12 mouse cellular contexts compared by ENCODE assay signal in the genomic region with DNA sequence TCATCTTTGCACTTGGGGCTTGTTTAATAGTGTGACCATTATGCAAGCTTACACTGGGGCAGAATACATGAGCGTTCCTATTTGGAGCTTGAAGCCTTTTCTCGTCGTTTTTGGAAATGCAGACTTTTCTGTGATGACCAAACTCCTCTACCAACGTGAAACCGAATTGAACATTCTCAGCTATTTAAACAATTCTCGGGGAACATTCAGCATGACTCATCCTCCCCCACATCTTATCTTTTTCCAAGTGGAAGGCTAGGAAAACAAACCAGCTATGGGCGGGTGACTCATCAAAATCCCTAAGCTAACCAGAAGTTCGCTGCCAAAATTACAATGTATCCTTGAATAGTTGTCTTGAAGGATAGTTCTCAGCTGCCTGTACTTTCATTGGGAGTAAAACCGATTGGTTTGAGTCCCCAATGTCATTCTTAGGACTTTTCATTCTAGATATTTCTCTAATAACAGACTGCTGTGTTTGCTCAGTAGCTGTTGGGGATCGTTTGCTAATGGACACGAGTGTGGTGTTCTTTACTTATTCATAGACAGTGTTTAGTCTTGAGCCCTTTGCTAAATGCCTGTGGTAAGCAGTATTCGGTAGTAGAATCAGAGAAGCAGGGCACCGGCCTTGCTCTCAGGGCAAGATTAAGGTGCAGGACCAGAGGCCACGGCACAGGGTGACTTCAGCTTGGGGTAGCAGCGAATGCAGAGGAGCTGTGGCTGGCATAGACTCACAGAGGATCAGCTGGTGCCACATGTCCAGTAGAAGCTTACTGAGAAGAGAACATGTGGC. TPM values are rescaled to one million over a fixed set of nuclear protein-coding genes. Genes with fewer than 3 reads are reported as not detected.
DNase-seq lines count a peak whose midpoint lies in the region; ATAC-seq and TF ChIP-seq lines count a peak whose summit lies in the region.
"Had no signal": no experiment of that assay in that cellular context is flagged by ENCODE, and none has a peak within 500 bp of the region (broad histone marks: within the 10 kb centered on the region; RNA-seq: fewer than 3 reads in every experiment).

No protein-coding gene starts in this region.

- TF ChIP-seq POLR2A in kidney, adult 2 months (IDR thresholded peaks at IDR 0.05; ENCODE audit: low read depth, low read length), result no peak

- H3K4me3 ChIP-seq in kidney, adult 2 months (ENCODE audit: insufficient read depth, low read depth, low read length), result no peak overlapping the region
- H3K4me3 ChIP-seq in hindbrain, postnatal 0 days (ENCODE audit: low read length), result no peak overlapping the region
- H3K4me3 ChIP-seq in kidney, embryonic 15.5 days (replicated peaks), result no peak overlapping the region
- H3K4me3 ChIP-seq: embryonic facial prominence, embryonic 12.5 days; liver, embryonic 13.5 days; neural tube, embryonic 12.5 days had no signal

- H3K4me1 ChIP-seq in kidney, adult 2 months (ENCODE audit: control insufficient read depth, insufficient read depth, low read length), result peaks cover 3% of the 10 kb centered on the region; the same call in 1 of the 2 replicates
- H3K4me1 ChIP-seq in hindbrain, postnatal 0 days (ENCODE audit: insufficient read depth, low read length), result no peaks in the 10 kb centered on the region
- no peaks in the 10 kb centered on the region for H3K4me1 ChIP-seq in kidney, embryonic 15.5 days
- H3K4me1 ChIP-seq: embryonic facial prominence, embryonic 12.5 days; neural tube, embryonic 12.5 days had no signal

- WGBS in kidney, adult 2 months, result 68% methylated on average over 15 of the region's 15 CpGs
- WGBS in hindbrain, postnatal 0 days, result 92% methylated on average over 15 of the region's 15 CpGs
- WGBS in kidney, embryonic 15.5 days, result 77% methylated on average over 15 of the region's 15 CpGs

- peak; percentile 24 for DNase-seq in kidney, adult 2 months
- no peak for DNase-seq in kidney, adult 9 months
- DNase-seq in 3134 (ENCODE audit: extremely low read depth, insufficient read length, low spot score), result peak; percentile 56
- peak; percentile 88 for DNase-seq in Muller cell, postnatal 12 days (ENCODE audit: inconsistent ontology term)
- DNase-seq in heart, postnatal 10 days, result peak; percentile 52 to 56
- DNase-seq in hindbrain, postnatal 0 days (ENCODE audit: low spot score), result no peak
- no peak for DNase-seq in cerebellum, postnatal 4 days (ENCODE audit: low spot score in 2 of 2)
- DNase-seq: liver, embryonic 13.5 days had no signal

- no peaks in the 10 kb centered on the region for H3K27me3 ChIP-seq in kidney, adult 2 months (replicated peaks; ENCODE audit: control insufficient read depth, insufficient read depth, low read length)
- no peaks in the 10 kb centered on the region for H3K27me3 ChIP-seq in hindbrain, postnatal 0 days (ENCODE audit: insufficient read depth, low read length)
- H3K27me3 ChIP-seq in kidney, embryonic 15.5 days, result no peaks in the 10 kb centered on the region
- H3K27me3 ChIP-seq: embryonic facial prominence, embryonic 12.5 days; liver, embryonic 13.5 days; neural tube, embryonic 12.5 days had no signal

- H3K36me3 ChIP-seq in kidney, adult 2 months (ENCODE audit: control insufficient read depth, insufficient read depth, low read length), result no peaks in the 10 kb centered on the region; the same call in 1 of the 2 replicates
- H3K36me3 ChIP-seq in hindbrain, postnatal 0 days (ENCODE audit: insufficient read depth, low read length), result peaks cover 26% of the 10 kb centered on the region
- peaks cover 70% of the 10 kb centered on the region for H3K36me3 ChIP-seq in kidney, embryonic 15.5 days

- TF ChIP-seq CTCF in kidney, adult 2 months (conservative IDR thresholded peaks at IDR 0.05; ENCODE audit: insufficient read depth, insufficient read length, low read depth, low read length), result no peak
- TF ChIP-seq CTCF in hindbrain, postnatal 0 days (IDR thresholded peaks at IDR 0.05; ENCODE audit: low read depth), result no peak

- no peak for ATAC-seq in hindbrain, postnatal 0 days
- no peak for ATAC-seq in kidney, embryonic 15.5 days (replicated peaks; ENCODE audit: low FRiP score)

- intact Hi-C loops in heart, postnatal 10 days (cut with DNase I), result no loop called here

- no peak overlapping the region for H3K9ac ChIP-seq in hindbrain, postnatal 0 days (replicated peaks; ENCODE audit: low read length)
- H3K9ac ChIP-seq in kidney, embryonic 15.5 days, result no peak overlapping the region
- H3K9ac ChIP-seq: embryonic facial prominence, embryonic 12.5 days; hindbrain, embryonic 14.5 days; liver, embryonic 13.5 days; neural tube, embryonic 12.5 days had no signal

- no peak overlapping the region for H3K4me2 ChIP-seq in hindbrain, postnatal 0 days (ENCODE audit: low read depth, low read length)
- no peak overlapping the region for H3K4me2 ChIP-seq in kidney, embryonic 15.5 days
- H3K4me2 ChIP-seq: embryonic facial prominence, embryonic 12.5 days; hindbrain, embryonic 14.5 days; liver, embryonic 13.5 days; neural tube, embryonic 12.5 days had no signal

- no peaks in the 10 kb centered on the region for H3K9me3 ChIP-seq in hindbrain, postnatal 0 days (ENCODE audit: low read length)
- no peaks in the 10 kb centered on the region for H3K9me3 ChIP-seq in kidney, embryonic 15.5 days (replicated peaks)
- H3K9me3 ChIP-seq: embryonic facial prominence, embryonic 12.5 days; liver, embryonic 13.5 days; neural tube, embryonic 12.5 days had no signal

- H3K27ac ChIP-seq in kidney, adult 2 months (ENCODE audit: insufficient read depth, low read depth, low read length), result no peak overlapping the region
- H3K27ac ChIP-seq in hindbrain, postnatal 0 days, result no peak overlapping the region
- no peak overlapping the region for H3K27ac ChIP-seq in kidney, embryonic 15.5 days
- H3K27ac ChIP-seq: embryonic facial prominence, embryonic 12.5 days; hindbrain, embryonic 14.5 days; liver, embryonic 13.5 days; neural tube, embryonic 12.5 days had no signal

RNA-seq across cellular contexts. Expression of a gene that starts 29.6 kb away (rescaled TPM):
- 96.4 and 106 TPM in 2 replicates for polyA plus RNA-seq in kidney, adult 2 months (2012; rRNA removed)
- 10 to 100 TPM; 11.4 to 12.0 TPM for total RNA-seq in heart, postnatal 10 days (2021)
- total RNA-seq in hindbrain, postnatal 0 days (2014; rRNA removed), result 64.5 and 73.7 TPM in 2 replicates
- 102 and 103 TPM in 2 replicates for polyA plus RNA-seq in hindbrain, postnatal 0 days (2015; fragmentation: Nextera tagmentation; extraction: Ambion mirVana)
- polyA plus RNA-seq in kidney, embryonic 15.5 days (2015; fragmentation: Nextera tagmentation; extraction: Ambion mirVana), result 95.7 and 97.2 TPM in 2 replicates

RNA-seq across cellular contexts. Expression of a gene that starts 45.7 kb away (rescaled TPM):
- polyA plus RNA-seq in kidney, adult 2 months (2012; rRNA removed), result 0.02 and 0.08 TPM in 2 replicates
- under 1 TPM; 0.27 to 0.57 TPM for total RNA-seq in heart, postnatal 10 days (2021)
- 1.2 and 2.1 TPM in 2 replicates for total RNA-seq in hindbrain, postnatal 0 days (2014; rRNA removed)
- polyA plus RNA-seq in hindbrain, postnatal 0 days (2015; fragmentation: Nextera tagmentation; extraction: Ambion mirVana), result 1.2 TPM in 2 replicates
- 0.32 and 0.49 TPM in 2 replicates for polyA plus RNA-seq in kidney, embryonic 15.5 days (2015; fragmentation: Nextera tagmentation; extraction: Ambion mirVana)
- polyA plus RNA-seq: liver, embryonic 13.5 days had no signal

Comparison
In these comparisons a context has a peak if more than half of its experiments do, and no peak if none do; other contexts are left out.
1. DNase-seq: peak in kidney, adult 2 months (single experiment), 3134 (single experiment), Muller cell, postnatal 12 days (single experiment) and heart, postnatal 10 days (2 of 2); none in kidney, adult 9 months (single experiment), hindbrain, postnatal 0 days (single experiment) and cerebellum, postnatal 4 days (0 of 2).